Mouse (Mus musculus) left cerebral cortex, postnatal 4 days (tissue): ENCODE measurements around the gene Ugt1a10. TPM values are rescaled to one million over a fixed set of nuclear protein-coding genes. Genes with fewer than 3 reads are reported as not detected.
"Not testable (repeated sequence)": the region's sequence is repeated elsewhere in the genome, so short reads cannot be mapped to it uniquely, and the experiment has no call there.

Source experiments
- DNase-seq: peaks from one replicate; pipeline ENCODE4 v3.0.0-alpha.2; 2022
- intact Hi-C: fragments of 180-260 bp; cut with DNase I; formaldehyde crosslinking; loops from one replicate; pipeline ENCODE4 v1.15.1; 2025
- total RNA-seq, 2 experiments: library from RNA; stranded (reverse); gene quantifications; 2 replicates each; pipeline ENCODE4 v1.2.3; 2021

Gene Ugt1a10
- total RNA-seq = not detected

DNA sequence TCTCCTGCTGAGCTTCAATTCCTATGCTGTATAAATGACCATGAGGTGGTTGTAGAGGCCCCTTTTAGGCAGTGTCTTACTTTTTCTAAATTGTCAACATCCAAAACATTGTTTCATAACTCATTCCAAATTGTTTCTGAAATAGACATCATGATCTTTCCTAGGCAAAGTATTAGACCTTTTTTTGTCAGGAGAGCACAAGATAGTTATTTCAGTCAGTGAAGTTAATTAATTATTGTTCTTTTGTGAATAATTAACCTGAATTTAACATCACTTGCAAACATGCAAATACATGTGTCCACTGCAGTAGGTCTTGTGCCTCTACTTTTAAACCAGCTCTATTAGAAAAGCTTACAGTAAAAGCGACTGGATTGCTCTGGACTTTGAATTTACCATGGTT is at the start of gene Ugt1a10:
Gene Ugt1a10 (plus strand): TSS at position 301 of the 400 bp plus-strand sequence.
- intact Hi-C loops = no loop called here
- no peak for DNase-seq

DNA sequence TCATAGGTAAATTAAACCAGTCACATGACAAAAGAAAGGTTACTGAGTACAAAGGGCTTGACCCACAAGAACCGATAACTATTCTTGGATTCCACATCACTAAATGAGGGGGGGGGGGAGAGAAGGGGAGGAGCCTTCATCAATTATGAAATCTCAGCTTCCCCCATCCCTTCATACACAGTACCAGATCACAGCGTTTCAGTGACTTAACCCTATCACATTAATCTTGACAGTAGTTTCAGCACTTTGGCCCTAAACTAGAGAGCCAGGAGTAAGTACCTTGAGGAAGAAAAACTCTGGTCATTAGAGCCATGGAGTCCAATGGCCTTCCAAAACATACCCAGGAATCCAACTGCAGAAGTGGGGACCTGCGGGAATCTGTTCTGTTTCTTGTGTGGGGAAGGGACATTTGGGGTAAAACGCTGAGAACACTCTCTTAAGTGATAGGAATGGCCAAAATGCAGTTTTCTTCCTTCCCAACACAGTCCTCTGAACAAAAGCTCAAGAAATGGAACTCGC is 47.4 kb upstream of the Ugt1a10 start:
- intact Hi-C loops = loop anchor here (10.0 kb wide), 1 partner anchor 277 kb away; no protein-coding TSS in a partner anchor

DNA sequence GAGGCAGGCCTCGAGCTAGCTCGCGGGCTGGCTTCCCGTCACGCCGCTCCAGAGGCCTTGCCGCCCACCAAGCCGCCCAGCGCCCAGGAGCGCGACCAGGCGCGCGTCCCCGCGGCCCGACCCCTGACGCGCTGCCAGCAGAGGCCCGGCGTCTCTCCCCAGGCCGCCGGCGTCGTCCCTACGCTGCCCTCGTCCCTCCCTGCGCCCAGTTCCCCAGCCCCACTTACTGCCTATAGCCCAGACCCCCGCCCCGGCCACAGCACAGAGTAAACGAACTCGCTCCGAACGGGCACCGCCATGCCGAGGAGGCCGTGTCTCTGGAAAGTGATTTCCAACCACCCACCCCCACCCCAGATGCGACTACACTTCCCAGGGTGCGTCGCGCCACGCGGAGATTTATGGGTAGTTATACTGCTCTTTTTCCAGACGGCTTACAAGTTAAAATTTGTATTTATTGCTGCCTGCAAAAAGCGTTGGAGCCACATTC is 46.9 kb upstream of the Ugt1a10 start, which contains the start of gene Usp40:
Gene Usp40 (minus strand): TSS at position 341 of the 487 bp plus-strand sequence.
- intact Hi-C loops = loop anchor here (10.0 kb wide), 1 partner anchor 277 kb away; no protein-coding TSS in a partner anchor
- DNase-seq = peak; percentile 76

More for the DNA sequence above, 47.4 kb upstream of the Ugt1a10 start:
- no peak for DNase-seq

DNA sequence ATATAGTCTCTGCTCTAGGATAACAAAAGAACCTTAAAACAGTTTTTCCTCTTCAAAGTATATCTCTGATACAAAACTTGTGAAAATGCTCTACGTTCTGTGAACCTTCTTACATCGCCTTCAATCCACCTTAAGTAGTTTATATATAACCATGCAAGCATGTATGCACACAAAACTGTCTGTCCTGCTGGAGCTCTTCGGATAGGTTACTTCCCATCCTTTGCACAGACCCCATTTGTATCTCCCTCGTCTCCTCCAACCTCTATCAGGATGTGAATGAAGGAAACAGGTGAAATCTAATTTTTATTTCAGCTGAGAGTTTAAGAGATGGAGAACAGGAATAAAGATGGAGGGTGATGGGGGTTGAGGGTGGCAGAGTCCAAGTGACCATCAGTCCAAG is 46.5 kb upstream of the Ugt1a10 start:
- no peak for DNase-seq
- intact Hi-C loops = loop anchor here (10.0 kb wide), 1 partner anchor 276 kb away; no protein-coding TSS in a partner anchor

DNA sequence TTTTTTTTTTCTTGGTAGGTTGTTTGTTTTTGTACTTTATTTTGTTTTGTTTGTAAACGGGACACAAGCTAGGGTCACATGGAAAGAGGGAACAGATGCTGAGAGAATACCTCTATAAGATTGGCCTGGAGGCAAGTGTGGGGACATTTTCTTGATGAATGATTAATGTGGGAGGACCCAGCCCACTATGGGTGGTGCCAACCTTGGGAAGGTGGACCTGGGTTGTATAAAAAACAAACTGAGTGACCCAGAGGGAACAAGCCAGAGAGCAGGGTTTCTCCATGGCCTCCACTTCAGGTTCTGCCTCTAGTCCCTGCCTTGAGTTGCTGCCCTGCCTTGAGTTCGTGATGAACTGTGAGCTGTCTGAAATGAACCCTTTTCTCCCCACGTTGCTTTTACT is 45.7 kb upstream of the Ugt1a10 start:
- intact Hi-C loops = loop anchor here (10.0 kb wide), 1 partner anchor 275 kb away; no protein-coding TSS in a partner anchor

DNA sequence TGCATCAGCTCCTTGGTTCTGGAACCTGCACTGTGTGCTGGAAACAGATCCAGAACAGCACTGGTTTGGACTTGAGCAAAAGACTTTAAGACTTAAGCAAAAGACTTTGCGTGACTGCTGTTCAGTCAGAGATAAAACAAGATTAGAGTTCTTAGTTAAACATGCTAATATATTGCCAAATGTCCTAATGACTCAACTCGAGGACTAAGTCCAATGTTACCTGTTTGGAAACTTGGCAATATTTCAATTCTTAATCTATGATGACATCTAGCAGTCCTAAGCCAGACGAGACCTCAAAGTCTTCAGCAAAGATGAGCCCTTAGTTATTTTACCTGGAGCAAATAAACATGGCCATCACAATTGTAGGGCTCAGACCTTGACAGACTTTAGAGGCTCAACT is 41.5 kb upstream of the Ugt1a10 start:
- intact Hi-C loops = no loop called here
- no peak for DNase-seq

More for the DNA sequence above, 45.7 kb upstream of the Ugt1a10 start:
- DNase-seq = no peak

DNA sequence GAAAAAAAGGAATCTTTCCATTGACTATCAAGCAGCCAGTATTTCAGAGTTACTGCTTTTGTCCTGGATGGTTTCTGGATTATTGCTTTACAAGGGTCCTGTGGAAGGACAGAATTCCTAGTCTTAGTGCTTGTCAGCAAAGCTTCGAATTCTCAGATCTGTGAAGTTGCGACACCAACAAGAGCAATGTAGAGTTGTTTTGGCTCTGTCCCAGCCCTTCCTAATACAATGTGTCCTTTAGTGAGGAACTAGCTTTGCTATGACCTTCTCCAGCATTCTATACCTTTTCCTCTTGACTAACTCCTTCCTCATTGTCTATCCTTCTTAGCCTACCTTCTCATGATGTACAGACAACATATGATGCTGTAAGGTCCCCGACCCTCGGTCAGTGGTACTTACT is 41.0 kb upstream of the Ugt1a10 start:
- intact Hi-C loops = no loop called here
- DNase-seq = no peak

DNA sequence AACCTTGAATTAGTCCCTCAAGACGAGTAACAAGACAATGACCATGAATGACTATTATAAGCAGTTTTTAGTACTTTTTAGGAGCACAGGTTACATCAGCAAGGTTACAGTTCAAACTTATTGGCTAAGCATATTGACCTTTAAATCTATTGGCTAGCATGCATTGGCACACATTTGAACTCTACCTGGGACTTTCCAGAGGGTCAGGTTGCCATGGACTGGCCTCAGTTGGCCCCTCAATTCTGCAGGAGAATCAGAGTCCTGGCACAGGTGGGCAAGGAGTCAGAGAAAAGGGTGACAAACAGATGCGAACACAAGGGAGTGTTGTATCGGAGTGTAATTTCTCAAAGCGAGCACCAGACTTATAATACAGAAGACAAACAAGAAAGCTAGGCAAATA is 40.5 kb upstream of the Ugt1a10 start:
- DNase-seq = no peak
- intact Hi-C loops = no loop called here

DNA sequence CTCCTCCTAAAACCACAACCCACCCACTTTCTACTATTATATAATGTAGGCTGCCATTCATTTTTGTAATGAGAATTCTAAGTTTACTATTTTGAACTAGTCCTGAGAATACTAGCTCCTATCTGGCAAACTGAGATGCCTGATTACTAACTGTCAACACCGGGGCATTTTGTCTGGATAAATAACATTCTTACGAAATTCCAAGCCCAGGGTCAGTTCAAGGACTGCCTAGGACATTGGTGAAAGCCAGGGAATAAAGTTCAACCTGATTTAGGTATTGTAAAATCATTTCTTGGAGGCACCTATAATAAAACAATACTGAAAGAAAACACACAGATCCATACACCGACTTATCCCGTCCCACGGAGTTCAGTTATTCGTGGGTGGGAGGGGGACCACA is 39.8 kb upstream of the Ugt1a10 start:
- DNase-seq = no peak
- intact Hi-C loops = no loop called here

DNA sequence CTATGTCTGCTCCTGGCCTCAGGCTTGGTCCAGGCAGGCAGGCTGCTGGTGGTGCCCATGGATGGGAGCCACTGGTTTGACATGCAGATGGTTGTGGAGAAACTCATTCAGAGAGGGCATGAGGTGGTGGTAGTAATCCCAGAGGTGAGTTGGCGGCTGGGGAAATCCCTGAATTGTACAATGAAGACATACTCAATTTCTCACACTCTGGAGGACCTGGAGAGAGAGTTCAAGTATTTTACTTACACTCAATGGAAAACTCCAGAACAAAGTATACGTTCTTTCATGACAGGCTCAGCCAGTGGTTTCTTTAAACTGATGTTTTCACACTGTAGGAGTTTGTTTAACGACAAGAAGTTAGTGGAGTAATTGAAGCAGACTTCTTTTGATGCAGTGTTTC is 29.9 kb upstream of the Ugt1a10 start:
- DNase-seq, intact Hi-C loops: not testable (repeated sequence)

DNA sequence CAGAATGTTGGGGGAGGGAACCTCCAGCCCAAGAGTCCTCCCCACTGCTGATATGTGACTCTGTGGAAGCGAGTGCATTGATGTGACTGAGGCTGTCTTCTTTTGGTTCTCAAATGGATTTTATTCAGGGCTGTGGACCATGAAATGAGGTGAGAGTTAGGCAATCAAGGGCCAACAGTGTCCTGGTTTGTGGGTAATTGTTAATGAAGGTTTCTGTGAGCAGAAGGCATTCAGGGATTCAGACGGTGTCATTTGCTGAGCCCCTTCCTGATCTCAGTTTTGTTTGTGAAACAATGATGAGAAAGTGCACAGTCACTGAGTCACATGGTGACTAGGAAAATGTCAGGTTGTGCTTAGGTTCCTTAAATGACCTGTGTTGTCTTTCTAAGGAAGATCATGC is 12.1 kb upstream of the Ugt1a10 start:
- DNase-seq, intact Hi-C loops: not testable (repeated sequence)

DNA sequence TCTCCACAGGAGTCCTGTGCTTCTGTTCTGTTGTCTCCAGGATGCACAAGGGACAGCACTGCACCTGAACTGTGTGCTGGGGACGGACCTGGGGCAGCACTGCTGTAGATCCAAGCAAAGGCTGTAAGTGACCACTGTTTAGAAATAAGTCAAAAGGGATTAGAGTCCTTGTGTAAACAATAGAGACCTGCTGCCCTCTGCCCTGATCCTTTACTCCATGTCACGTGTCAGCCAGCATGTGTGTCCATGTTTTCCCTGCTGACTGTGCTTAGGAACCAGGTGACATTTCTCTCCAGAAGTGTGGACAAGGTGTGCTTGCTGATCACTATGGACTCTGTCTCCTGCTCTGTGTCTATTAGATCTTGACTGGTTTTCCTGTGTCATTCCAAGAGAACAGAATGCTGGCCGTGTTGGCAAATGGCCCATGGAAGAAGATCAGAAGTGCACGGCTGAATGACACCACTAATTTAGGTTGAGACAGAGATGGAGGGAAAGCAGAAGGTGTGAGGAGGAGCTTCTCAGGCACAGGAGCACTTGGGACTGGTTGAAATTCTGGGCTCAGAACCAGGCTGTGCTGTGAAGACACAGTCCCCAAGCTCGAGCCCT is 10.3 kb upstream of the Ugt1a10 start:
- intact Hi-C loops = not testable (repeated sequence)
- peak; percentile 19 for DNase-seq

DNA sequence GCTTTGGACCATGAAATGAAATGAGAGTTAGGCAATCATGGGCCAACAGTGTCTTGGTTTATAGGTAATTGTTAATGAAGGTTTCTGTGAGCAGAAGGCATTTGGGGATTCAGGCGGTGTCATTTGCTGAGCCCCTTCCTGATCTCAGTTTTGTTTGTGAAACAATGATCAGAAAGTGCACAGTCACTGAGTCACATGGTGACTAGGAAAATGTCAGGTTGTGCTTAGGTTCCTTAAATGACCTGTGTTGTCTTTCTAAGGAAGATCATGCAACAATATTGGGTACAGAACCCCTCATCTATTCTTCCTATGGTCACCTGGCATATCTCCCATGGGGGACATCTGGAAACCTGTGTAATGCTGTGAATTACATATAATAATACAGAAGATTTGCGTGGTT is 7.8 kb upstream of the Ugt1a10 start:
- DNase-seq, intact Hi-C loops: not testable (repeated sequence)

DNA sequence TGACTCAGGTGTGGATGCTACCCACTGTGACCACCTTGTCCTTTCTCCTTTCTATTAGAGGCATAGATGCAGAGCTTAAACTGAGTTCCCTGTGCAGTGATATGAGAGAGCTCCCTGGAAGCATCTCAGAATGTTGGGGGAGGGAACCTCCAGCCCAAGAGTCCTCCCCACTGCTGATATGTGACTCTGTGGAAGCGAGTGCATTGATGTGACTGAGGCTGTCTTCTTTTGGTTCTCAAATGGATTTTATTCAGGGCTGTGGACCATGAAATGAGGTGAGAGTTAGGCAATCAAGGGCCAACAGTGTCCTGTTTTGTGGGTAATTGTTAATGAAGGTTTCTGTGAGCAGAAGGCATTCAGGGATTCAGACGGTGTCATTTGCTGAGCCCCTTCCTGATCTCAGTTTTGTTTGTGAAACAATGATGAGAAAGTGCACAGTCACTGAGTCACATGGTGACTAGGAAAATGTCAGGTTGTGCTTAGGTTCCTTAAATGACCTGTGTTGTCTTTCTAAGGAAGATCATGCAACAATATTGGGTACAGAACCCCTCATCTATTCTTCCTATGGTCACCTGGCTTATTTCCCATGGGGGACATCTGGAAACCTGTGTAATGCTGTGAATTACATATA is 11.4 kb downstream of the Ugt1a10 start:
- intact Hi-C loops, DNase-seq: not testable (repeated sequence)

DNA sequence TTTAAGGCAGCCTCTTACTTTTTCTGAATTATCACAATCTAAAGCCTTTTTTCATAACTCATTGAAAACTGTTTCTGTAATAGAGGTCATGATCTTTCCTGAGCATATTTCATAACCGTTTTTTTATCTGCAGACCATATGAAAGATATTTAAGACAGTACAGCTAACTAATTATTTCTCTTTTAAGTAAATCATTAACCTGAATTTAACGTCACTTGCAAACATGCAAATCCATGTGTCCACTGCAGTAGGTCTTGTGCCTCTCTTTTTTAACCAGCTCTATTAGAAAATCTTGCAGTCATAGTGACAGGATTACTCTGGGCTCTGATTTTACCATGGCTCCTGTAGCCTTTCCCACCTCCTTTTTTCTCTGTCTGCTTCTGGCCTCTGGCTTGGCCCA is 15.3 kb downstream of the Ugt1a10 start, which contains the start of gene Ugt1a9:
Gene Ugt1a9 (plus strand): TSS at position 306 of the 400 bp plus-strand sequence.
- intact Hi-C loops = no loop called here
- DNase-seq = no peak

DNA sequence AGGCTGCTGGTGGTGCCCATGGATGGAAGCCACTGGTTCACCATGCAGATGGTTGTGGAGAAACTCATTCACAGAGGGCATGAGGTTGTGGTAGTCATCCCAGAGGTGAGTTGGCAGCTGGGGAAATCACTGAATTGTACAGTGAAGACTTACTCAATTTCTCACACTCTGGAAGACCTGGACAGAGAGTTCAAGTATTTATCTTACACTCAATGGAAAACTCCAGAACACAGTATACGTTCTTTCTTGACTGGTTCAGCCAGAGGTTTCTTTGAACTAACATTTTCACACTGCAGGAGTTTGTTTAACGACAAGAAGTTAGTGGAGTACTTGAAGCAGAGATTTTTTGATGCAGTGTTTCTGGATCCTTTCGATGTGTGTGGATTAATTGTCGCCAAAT is 15.7 kb downstream of the Ugt1a10 start:
- DNase-seq = no peak
- intact Hi-C loops = no loop called here

DNA sequence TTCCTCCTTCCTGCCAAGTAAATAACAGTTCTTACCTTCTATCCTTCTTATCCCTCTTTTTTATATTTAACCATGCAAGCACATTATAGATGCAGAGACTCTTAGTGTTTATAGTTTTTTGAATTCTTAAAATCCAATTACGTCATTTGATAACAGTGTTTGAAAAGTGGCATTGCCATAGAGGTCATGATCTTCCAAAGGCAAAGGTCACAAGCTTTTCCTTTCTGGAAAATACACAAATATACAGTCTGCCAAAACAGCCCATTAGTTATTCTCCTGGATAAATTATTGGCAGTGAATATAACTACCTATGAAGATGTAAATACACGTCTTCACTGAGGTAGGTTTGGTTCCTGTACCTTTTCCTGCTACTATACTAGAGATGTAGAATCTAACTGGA is 19.3 kb downstream of the Ugt1a10 start:
- intact Hi-C loops = no loop called here
- no peak for DNase-seq

DNA sequence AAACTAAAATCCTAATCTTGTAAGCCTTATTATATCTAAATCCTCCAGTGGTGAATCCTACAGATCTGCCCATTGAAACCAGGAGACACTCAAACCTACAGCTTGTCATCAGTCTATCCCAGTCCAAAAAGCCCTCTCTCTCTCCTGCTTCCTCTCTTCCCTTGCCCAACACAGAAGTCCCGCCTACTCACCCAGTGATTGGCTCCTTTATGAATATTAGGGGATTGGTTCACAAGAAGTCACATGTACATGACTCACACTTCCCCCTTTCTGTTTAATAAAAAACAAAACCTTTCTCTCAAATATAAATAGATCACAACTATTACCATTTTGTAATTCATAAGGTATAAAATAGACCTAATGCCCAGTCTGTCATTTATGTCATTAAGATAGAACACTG is 21.9 kb downstream of the Ugt1a10 start:
- intact Hi-C loops = no loop called here

DNA sequence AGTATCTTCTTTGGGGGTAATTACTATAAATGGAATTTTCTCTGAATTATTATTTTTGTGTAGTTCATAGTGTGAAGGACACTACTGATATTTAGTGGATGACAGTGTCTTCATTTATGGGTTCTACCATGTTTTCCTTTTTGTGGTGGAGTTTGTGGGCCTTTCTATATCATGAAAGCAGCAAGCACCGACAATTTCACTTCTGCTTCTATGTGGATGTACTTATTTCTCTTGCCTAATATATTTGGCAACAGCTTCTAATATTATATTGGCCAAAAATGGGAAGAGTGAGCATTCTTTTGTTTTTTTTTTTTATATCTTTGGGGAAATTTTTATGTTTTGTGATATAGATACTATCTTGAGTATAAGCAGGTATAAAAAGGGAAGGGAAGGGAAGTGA is 26.5 kb downstream of the Ugt1a10 start:
- intact Hi-C loops = no loop called here
- DNase-seq = no peak

More for the DNA sequence above, 21.9 kb downstream of the Ugt1a10 start:
- DNase-seq = no peak

DNA sequence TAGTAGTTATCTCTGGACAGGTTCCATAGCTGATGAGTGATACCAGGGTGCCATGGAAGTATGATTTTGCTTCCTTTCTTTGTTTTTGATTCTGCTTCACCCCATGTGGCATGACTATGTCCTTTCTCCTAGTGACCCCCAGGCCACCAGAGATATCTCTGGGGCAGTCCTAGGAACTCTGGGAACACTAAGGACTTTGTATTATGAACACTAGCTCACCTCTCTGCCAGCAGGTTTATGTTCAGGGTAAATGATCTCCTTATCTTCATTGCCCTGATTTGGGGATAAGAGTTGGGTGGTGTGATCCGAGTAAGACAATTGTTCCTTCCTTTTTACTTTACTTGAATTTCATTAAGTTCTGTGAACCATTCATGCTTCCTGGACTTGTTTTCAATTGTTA is 30.9 kb downstream of the Ugt1a10 start:
- no peak for DNase-seq
- intact Hi-C loops = no loop called here

DNA sequence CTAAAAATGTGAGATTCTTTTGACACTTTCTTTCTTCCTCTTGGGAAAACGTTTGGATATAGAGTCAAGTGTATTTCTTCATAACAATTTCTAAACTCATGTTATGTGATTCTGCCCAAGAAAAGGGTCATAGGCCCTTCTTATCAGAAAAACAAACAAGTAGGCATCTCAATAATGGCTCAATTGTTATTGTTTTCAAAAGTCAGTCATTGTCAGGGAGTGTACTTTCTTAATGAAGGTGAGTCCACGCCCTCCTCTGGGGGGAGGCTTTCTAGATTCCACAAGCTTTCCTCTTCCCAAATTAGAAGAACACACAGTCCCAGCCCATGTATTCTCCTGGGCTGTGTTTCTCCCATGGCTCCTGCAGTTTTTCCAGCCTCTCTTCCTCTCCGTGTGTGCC is 32.3 kb downstream of the Ugt1a10 start, which contains the start of gene Ugt1a8:
Gene Ugt1a8 (plus strand): TSS at position 301 of the 400 bp plus-strand sequence.
- intact Hi-C loops = no loop called here
- DNase-seq = no peak

DNA sequence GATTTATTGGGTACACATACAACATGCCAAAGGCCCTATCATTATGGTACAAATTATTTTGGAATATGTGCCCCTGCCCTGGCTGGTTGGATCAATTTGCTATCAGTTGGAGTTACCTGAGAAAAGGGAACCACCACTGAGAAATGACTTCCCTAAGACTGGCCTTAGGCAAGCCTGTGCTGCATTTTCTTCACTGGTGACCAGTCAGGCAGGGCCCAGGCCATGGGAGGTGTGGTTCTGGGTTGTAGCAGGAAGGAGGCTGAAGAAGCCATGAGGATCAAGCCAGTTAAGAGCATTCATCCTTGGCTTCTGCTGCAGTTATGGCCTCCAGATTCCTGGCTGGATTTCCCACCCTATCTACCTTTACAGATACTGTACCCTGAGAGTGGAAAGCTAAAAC is 37.2 kb downstream of the Ugt1a10 start:
- no peak for DNase-seq
- intact Hi-C loops = no loop called here
